Mouse (Mus musculus) C2C12 (cell line): ENCODE results near the gene Fuca1. TPM values are rescaled to one million over a fixed set of nuclear protein-coding genes. Genes with fewer than 3 reads are reported as not detected.
A peak's percentile ranks its signal among the peaks of the same experiment; 100 is the strongest.

Source experiments
- H3K27me3 ChIP-seq: one replicate; pipeline ENCODE4 v1.6.1; 2011; ENCODE audit not compliant: control insufficient read depth, insufficient read depth, insufficient read length
- H3K36me3 ChIP-seq: one replicate; pipeline ENCODE4 v1.6.1; 2011; ENCODE audit not compliant: control insufficient read depth, insufficient read depth
- H3K4me3 ChIP-seq: one replicate; pipeline ENCODE4 v1.5.1; 2011; ENCODE audit warnings: mild to moderate bottlenecking, control low read depth; ENCODE audit not compliant: poor library complexity, insufficient read depth, severe bottlenecking
- H3K79me2 ChIP-seq: one replicate; pipeline ENCODE4 v1.6.1; 2011; ENCODE audit not compliant: control insufficient read depth, insufficient read depth
- H3K79me3 ChIP-seq: one replicate; pipeline ENCODE4 v1.6.1; 2011; ENCODE audit warnings: low read depth, control low read depth
- H3ac ChIP-seq: one replicate; pipeline ENCODE3; 2011; ENCODE audit warnings: low read depth; ENCODE audit not compliant: control insufficient read depth, insufficient read length
- CEBPB ChIP-seq: IDR thresholded peaks from one replicate; pipeline ENCODE4 v1.6.1; 2011; ENCODE audit warnings: low read depth, mild to moderate bottlenecking, control low read depth, moderate library complexity
- CTCF ChIP-seq: IDR thresholded peaks from one replicate; pipeline ENCODE4 v1.5.1; 2011; ENCODE audit not compliant: control insufficient read depth, insufficient read depth, insufficient read length
- FOSL1 ChIP-seq: IDR thresholded peaks from one replicate; pipeline ENCODE4 v1.8.0; 2011; ENCODE audit warnings: mild to moderate bottlenecking, low read length; ENCODE audit not compliant: poor library complexity, insufficient read depth, severe bottlenecking
- MAX ChIP-seq: IDR thresholded peaks from one replicate; pipeline ENCODE4 v1.6.1; 2011; ENCODE audit warnings: mild to moderate bottlenecking, control low read depth
- MYOD1 ChIP-seq: IDR thresholded peaks from one replicate; pipeline ENCODE4 v1.6.1; 2011; ENCODE audit warnings: low read depth; ENCODE audit not compliant: control insufficient read depth, insufficient read length
- MYOG ChIP-seq: IDR thresholded peaks from one replicate; pipeline ENCODE4 v1.6.1; 2011; ENCODE audit not compliant: control insufficient read depth, insufficient read length; ENCODE audit errors: extremely low read depth
- USF1 ChIP-seq: IDR thresholded peaks from one replicate; pipeline ENCODE4 v1.6.1; 2011; ENCODE audit warnings: low read depth, mild to moderate bottlenecking, control low read depth, moderate library complexity
- polyA plus RNA-seq: library from polyadenylated mRNA; unstranded; fragments of >200 nt; fragmentation: generic; extraction: Trizol; gene quantifications from one replicate; pipeline ENCODE4 v1.2.1, GENCODE M21; 2012; ENCODE audit warnings: missing spikeins

The Fuca1 gene
- polyA plus RNA-seq, 1 experiment, result 26.8 TPM

DNA sequence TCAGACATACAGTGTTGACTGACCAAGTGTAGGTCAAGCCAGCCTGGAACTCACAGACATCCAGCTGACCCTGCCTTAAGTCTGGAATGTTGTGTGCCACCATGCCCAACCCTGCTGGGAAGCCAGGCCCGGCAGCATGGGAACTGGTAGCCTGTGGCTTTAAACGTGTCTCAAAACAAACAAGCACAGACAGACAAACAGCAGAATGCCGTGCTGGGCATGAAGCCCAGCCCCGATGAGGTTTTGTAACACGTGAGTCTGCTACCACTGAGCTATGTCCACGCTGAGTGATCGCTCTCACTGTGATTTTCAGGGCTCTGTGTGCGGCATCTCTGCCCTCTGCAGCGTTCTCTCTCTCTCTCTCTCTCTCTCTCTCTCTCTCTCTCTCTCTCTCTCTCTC, 35.4 kb downstream of the Fuca1 start:
- Histone ChIP-seq H3ac (no peak overlapping the region), H3K79me2 (no peaks in the 10 kb centered on the region), H3K36me3 (peaks cover 4% of the 10 kb centered on the region), H3K27me3 (no peaks in the 10 kb centered on the region), H3K4me3 (no peak overlapping the region), H3K79me3 (no peaks in the 10 kb centered on the region)
- TF ChIP-seq FOSL1, result no peak
- no peak for TF ChIP-seq CTCF
- no peak for TF ChIP-seq CEBPB
- no peak for TF ChIP-seq USF1
- no peak for TF ChIP-seq MAX
- no peak for TF ChIP-seq MYOG
- TF ChIP-seq MYOD1, result no peak

GRCm38 (mm10) chr4:135958354-135958753, 37.8 kb downstream of the Fuca1 start:
- Histone ChIP-seq H3ac (no peak overlapping the region), H3K4me3 (no peak overlapping the region), H3K79me2 (no peaks in the 10 kb centered on the region), H3K79me3 (no peaks in the 10 kb centered on the region), H3K27me3 (no peaks in the 10 kb centered on the region), H3K36me3 (peaks cover 4% of the 10 kb centered on the region)
- no peak for TF ChIP-seq MYOD1
- no peak for TF ChIP-seq MYOG

DNA sequence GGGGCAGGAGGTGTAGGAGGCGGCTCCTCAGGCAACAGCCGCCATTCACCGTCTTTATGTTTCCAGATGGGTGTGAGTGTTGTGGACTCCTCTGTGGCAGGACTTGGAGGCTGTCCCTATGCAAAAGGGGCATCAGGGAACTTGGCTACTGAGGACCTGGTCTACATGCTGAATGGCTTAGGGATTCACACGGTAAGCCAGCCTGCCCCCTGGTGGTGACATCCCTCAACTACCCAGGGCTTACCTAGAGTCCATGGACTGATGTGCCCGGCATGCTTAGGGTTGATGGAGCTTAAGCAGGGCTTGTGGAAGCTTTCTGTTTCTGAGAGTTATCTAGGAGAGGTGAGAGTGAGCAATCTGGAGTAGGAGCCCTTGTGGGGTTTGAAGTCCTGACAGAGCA, 40.2 kb downstream of the Fuca1 start:
- H3K27me3 ChIP-seq, result no peaks in the 10 kb centered on the region
- peaks cover 2% of the 10 kb centered on the region for H3K36me3 ChIP-seq
- H3K4me3 ChIP-seq, result no peak overlapping the region
- H3K79me3 ChIP-seq, result no peaks in the 10 kb centered on the region
- no peak overlapping the region for H3ac ChIP-seq
- no peaks in the 10 kb centered on the region for H3K79me2 ChIP-seq
- TF ChIP-seq MYOG, result no peak
- TF ChIP-seq FOSL1, result no peak
- peak; percentile 82 for TF ChIP-seq CTCF

DNA sequence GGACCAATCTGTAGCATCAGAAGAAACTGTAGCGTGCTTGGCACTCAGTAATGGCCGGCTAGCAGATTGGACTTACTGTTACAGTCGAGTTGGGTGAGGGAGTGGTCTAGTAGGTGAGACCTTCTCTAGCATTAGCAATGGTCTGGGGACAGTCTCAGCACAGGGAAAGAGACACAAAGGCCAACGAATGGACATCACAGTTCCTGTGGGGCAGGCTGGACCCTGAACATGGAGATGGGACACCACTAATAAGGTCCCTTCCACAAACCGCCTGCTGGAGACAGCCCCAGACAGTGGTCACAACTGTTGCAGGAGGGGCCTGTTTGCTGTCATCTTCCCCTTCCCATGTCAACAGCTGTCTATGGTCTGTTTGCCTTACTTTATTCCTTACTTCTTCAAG, 41.2 kb downstream of the Fuca1 start:
- Histone ChIP-seq H3K36me3 (peaks cover 10% of the 10 kb centered on the region), H3K79me3 (no peaks in the 10 kb centered on the region), H3K4me3 (no peak overlapping the region), H3K79me2 (no peaks in the 10 kb centered on the region), H3K27me3 (no peaks in the 10 kb centered on the region), H3ac (no peak overlapping the region)
- TF ChIP-seq MYOG (no peak), CEBPB (no peak), FOSL1 (no peak), MAX (no peak), MYOD1 (no peak), CTCF (no peak), USF1 (no peak)

DNA sequence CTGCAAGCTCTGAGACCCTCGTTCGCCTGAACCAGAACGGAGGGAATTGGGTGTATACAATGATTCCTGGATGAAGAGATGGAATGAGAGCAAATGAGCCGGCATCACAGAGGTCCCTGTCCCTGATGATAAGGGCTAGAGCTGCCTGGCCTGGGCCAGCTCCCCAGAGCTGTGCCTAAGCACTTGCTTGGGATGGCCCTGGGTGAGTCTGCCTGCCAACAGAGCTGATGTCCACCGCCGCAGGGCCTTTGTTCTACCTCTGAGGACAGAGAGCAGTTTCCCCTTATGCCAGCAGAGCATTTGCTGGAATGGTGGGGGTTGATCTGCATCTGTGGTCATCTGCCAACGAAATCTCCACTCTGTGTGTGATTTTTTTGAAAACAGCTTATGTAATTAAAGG, 41.7 kb downstream of the Fuca1 start:
- Histone ChIP-seq H3K27me3 (no peaks in the 10 kb centered on the region), H3ac (no peak overlapping the region), H3K36me3 (peaks cover 13% of the 10 kb centered on the region), H3K79me2 (no peaks in the 10 kb centered on the region), H3K79me3 (no peaks in the 10 kb centered on the region), H3K4me3 (no peak overlapping the region)
- TF ChIP-seq CTCF (no peak), MYOD1 (no peak), USF1 (no peak)

DNA sequence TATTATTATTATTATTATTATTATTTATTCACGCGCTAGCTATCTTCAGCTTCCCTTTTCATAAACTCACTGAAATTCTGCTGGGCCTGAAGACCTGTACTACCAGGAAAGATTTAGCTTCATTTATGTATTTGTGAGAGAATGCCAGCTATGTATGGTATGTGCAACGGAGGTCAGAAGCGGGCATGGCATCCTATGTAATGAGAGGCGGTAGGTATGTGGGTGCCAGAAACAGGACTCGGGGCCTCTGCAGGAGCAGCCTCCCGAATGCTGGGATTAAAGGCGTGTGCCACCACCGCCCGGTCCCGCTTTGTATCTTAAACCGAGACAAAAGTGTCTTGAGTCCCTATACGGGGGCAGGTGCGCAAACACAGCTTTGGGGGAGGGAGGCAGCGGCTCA, 42.4 kb downstream of the Fuca1 start:
- H3K4me3 ChIP-seq, result peak overlapping the region; percentile 79
- no peaks in the 10 kb centered on the region for H3K79me2 ChIP-seq
- no peaks in the 10 kb centered on the region for H3K79me3 ChIP-seq
- peak overlapping the region; percentile 86 for H3ac ChIP-seq
- H3K27me3 ChIP-seq, result no peaks in the 10 kb centered on the region
- H3K36me3 ChIP-seq, result peaks cover 20% of the 10 kb centered on the region
- no peak for TF ChIP-seq CTCF
- TF ChIP-seq CEBPB, result no peak
- TF ChIP-seq MYOG, result no peak
- TF ChIP-seq FOSL1, result no peak
- TF ChIP-seq MYOD1, result no peak
- TF ChIP-seq MAX, result no peak
- TF ChIP-seq USF1, result no peak
